Mouse (Mus musculus) liver, adult (tissue): ENCODE measurements at regions not wholly inside any gene's neighbourhood (a gene's known extent, or its start where the extent isn't known, plus 50 kb on each side); places are given as distances from the start of the nearest gene placed in this dataset.

Experiments
- GATA4 ChIP-seq: IDR thresholded peaks from 2 replicates; pipeline ENCODE4 v1.6.1; 2014; ENCODE audit warnings: mild to moderate bottlenecking, low read length; ENCODE audit not compliant: insufficient replicate concordance

DNA sequence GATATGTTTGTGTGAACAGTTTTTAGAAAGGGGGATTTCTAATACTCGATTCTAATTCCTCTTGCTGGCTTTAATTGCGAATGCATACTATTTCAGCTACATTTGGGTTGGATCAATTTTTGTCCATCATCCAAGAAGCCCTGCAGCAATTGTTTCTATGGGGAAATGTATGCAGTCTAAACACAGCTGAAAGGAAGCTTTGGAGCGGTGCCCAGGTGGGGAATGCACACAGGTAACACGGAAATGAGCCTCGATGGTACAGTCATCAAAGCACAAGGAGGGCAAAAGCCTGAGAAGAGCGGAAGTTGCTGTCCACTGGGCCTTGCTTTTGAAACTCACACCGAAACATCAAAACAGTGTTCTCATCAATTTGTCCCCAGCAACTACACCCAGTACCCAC is 746.0 kb downstream of the Diaph3 start:
- TF ChIP-seq GATA4, result no peak

DNA sequence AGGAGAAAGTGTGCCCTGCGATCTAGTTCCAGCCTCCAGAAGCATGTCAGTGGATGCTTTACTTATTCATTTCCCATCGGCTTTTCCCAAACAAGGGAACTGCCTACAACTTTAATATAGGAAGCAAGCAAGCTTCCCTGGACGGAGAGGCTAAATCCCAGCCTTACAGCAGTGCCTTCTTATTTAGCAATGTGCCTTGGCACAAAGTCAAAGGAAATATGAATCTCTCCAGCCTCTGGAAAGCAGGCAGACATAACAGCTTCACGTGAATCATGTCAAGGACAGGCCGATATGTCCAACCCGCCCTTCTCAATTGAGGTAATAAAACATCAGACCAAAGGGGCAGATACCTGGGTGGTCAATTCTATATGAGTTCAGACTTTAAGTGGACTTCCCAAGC is 755.9 kb downstream of the Diaph3 start:
- TF ChIP-seq GATA4, result no peak

- no peak for TF ChIP-seq GATA4
These were observed 776.0 kb downstream of the Diaph3 start for GRCm38 (mm10) chr14:86365032-86365431.

- no peak for TF ChIP-seq GATA4
These were observed 780.5 kb downstream of the Diaph3 start for GRCm38 (mm10) chr14:86360423-86361059.

DNA sequence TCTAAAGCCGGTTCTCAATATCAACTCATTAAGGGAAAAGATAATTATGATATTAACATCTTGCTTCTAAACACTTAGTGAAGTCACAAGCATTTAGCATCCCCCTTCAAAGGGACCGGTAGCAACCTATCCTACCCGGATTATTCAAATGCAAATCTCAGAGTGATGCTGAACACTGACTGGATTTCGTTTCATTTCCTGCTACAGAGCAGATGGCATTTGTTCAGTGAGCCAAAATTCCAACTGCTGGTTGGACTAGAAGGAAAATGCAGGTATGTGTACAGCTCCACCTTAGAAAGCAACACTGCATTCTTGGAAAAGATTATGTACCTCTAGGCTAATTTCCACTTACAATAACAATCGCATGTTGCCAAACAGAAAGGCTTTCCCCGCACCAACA is 782.5 kb downstream of the Diaph3 start:
- no peak for TF ChIP-seq GATA4

DNA sequence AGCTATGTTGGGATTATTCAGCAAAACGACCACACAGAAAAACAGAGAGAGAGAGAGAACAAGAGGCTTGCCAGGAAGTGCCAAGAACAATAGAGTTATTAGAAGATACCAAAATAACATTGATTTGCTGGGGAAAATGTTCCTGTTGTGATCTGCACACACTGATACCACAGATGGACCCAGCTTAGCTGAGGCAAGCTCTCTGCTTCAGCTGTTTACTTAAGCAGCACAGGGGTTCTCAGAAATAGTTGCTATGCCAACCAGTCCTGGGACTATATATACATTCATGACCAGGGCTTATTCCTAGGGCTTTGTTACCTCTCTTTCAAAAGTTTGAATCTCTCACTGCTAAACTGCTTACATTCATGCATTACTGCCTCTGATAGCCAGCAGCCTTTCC is 790.5 kb downstream of the Diaph3 start:
- TF ChIP-seq GATA4, result no peak

DNA sequence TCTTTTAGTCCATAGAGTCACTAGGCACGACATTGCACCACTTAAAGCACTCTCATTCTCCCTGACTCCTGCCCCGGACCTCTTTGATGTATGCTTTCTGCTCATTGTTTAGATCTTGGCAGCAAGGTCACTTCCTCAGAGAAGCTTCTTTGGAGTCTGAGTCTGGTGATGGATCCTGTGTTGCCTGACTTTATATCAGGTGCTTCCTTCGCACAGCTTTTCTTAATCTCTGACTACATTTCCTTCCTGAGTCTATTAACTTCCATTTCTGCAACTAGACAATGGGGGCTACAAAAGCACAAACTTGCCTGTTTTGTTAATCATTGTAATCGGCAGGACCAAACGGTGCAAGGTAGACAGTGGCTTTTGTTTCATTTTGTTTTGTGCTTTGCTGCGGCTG is 802.0 kb downstream of the Diaph3 start:
- 0 out of 2 replicates have a peak, but pooled peaks have one; percentile 71 for TF ChIP-seq GATA4

- no peak for TF ChIP-seq GATA4
These were observed 804.0 kb downstream of the Diaph3 start for GRCm38 (mm10) chr14:86337052-86337451.

DNA sequence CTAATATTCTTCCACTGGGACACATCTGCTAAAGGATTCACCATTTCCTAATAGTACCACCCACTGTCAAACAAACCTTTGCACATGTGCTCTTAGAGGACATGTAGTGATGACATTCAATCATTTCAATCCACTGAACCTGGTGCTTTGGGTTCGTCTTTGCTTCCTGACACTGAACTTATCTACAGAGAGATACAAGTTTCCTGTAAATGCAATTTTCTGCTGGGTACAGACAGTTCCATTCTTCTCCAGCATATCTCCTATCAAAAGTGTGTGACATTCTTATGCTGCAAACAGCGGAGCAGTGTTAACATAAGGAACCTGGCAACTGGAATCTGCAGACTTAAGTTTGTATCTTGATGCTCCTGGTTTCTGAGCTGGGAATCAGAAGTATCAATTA is 805.8 kb downstream of the Diaph3 start:
- peak; percentile 93 for TF ChIP-seq GATA4

DNA sequence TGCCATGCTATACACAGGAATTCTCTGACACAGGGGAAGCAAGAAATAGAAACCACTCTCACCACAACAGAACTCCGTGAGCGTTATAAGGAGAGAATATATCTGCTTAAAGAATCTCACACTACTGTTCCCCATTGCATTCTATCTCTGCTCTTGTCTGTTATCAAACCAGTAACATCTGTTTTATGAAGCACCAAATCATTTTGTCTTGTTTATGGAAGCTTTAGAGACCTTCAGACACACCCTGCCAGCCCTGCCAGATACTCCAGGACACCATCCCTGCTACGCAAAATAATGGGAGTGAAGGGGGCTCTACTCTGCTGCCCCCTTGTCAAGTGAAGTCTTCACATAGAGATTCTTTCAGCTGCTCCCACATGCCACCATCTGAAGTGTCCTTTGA is 811.9 kb downstream of the Diaph3 start:
- no peak for TF ChIP-seq GATA4

DNA sequence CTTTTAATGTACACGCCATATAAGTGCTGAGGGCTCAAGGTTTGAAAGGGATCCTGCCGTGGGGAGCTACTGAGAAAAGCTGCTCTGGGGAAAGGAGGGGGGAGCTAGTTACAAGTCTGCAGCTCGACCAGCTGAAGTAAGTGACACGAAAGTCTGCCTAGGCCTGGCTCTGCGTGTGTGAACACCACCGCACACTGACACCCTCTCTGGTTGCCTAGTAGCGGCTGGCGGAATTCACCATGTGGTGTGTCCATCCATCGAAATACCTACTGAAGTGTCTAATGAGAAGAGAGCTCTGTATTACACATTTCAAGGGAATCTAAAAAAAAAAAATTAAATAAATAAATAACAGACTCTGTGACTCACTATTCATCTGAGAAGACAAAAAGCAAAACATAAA is 813.4 kb downstream of the Diaph3 start:
- no peak for TF ChIP-seq GATA4

GRCm38 (mm10) chr14:86322365-86322764 is 818.7 kb downstream of the Diaph3 start:
- peak; percentile 30; the same call in 1 of the 2 replicates for TF ChIP-seq GATA4

DNA sequence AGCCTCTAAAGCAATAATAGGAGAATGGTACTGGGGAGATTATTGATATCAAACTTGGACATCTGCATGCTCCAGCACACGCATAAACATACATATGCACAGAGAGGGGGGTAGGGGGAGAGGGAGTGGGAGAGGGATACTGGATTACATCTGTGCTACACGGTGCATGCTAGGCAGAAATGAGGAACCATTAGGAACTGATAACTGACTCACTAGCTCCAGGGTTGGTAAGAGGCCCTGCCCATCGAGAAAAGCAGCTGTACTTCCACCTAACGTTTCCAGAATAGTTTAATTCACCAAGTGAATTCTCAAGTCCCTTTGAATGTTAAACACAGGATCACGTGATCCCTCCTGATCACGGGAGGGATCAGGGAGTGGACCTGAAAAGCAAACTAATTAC is 825.1 kb downstream of the Diaph3 start:
- TF ChIP-seq GATA4, result no peak

GRCm38 (mm10) chr14:86308949-86309543 is 832.0 kb downstream of the Diaph3 start:
- peak; percentile 81 for TF ChIP-seq GATA4

DNA sequence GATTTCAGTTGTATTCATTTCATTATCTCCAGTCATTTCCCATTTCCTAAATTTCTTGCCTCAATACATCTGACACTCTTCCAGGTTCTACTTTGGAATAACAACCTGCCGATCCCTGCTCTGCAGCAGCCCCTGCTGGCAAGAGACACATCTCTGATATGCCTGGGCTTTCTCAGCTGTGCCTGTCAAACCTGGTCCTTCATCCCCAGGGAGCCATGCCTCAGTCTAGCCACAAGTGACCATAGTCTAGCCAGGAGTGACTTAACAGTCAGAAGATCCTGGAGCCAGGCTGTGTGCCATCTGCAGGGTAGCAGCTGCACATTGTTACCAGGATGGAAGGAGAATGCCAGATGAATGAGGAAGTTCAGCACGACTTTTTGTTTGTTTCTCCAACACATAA is 833.2 kb downstream of the Diaph3 start:
- TF ChIP-seq GATA4, result no peak; the same call in 1 of the 2 replicates

DNA sequence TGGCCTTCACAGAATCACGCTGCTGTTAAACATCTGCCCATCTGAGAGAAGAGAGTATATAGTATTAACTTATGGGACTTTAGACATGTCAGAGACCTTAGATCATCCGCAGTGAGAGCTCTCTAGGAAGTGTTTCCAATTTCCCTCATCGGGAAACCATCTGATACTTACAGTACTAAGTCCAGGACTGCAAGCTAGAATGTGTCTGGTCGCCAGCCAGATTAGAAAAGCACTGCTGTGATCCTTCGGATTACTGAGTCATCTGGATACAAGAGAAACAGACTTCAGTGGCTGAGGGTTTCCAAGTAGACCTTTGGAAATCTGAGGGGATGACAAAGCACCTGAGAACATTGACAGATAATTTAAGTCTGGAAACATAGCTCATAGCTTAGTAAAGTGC is 839.4 kb downstream of the Diaph3 start:
- no peak for TF ChIP-seq GATA4

DNA sequence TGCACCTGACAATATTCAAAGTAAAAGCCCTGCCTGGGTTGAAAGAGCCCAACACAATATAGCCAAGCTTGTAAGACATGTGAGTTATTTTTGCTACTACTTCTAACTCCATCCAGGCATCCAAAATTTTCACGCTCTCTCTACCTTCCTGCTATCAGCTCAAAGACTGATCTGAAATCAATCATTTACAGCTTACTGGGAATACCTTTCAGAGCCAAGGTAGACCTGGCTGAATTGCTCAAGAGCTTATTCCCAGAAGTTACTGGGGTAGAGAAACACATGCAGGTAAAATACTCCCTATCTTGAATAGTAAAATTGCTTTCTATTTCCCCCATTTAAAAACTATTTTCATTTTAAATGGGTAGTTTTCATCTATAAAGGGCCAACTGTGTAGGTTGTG is 840.2 kb downstream of the Diaph3 start:
- TF ChIP-seq GATA4, result no peak

DNA sequence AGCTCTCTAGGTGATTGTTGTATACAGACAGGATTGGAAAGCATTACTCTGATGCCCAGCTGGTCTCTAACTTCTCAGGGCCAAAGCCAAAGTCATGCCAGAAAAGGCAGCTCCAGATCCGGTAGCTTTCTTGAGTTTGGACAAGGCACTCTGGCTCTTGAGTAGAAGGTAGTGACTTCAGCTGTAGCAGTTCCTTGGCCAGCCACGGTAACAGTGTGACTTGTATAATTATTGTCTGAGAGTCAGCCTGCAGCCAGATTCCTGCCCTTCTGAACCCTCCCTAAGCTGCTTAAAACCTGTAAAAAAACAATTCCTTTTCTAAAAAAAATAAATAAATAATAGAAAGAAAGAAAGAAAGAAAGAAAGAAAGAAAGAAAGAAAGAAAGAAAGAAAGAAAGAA is 843.0 kb downstream of the Diaph3 start:
- no peak for TF ChIP-seq GATA4

DNA sequence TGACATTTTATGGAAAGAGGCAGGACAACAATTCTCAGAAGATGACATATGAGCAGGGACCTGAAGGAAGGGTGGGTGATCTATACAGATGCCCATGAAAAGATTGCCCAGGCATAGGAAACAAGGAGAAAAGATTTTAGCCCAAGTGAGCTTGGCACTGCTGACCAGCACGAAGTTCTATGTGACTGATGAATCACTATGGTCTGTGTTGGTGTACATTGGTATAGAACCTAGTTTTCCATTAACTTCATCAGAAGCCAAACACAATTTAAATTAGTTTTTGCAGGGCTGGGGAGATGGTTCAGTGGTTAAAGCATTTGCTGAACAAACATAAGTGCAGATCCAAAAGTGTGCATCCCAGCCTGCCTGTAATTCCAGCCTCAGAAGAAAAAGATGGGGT is 847.2 kb downstream of the Diaph3 start:
- no peak for TF ChIP-seq GATA4
